Mouse (Mus musculus) kidney, adult 2 months (tissue): ENCODE measurements around the gene Apobec2.

Source experiments
- CTCF ChIP-seq: fragments of 200-500 bp; conservative IDR thresholded peaks from 2 replicates; pipeline ENCODE4 v1.5.1; 2011; ENCODE audit warnings: low read depth, mild to moderate bottlenecking, control low read depth, low read length, moderate library complexity, mixed read lengths; ENCODE audit not compliant: insufficient read depth, insufficient read length
- POLR2A ChIP-seq: fragments of 200-500 bp; IDR thresholded peaks from one replicate; pipeline ENCODE4 v1.6.1; 2011; ENCODE audit warnings: low read depth, low read length, control low read depth

DNA sequence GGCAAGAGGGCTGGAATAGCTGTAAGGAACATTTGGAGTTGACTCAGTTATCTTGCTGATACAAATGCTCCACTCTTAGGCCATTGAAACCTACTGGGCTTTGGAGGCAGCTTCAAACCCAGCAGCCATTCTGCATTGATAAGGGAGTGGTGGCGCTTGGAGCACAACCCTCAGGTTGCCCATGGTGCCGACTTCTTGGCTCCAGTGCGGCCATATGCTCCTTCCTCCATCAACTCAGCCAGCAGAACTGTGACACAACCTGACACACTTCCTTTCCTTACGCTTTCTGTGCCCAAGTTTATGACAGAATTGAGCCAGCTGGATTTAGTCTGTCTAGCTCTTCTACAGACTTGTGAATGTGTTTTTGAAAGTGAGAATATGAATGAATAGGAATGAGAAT is 25.6 kb downstream of the Apobec2 start:
- no peak for TF ChIP-seq CTCF
- TF ChIP-seq POLR2A = no peak
